Comparison of ENCODE assay signal across 2 mouse cellular contexts in genomic region chr9:75384337-75384962, GRCm38 (mm10).
TF ChIP-seq lines count a peak whose summit lies in the region.

No protein-coding gene starts in this region.

TF ChIP-seq in MEL, 35 proteins besides CTCF, POLR2A, EP300 and RAD21 (continued from another document):
- peak; percentile 62; the same call in 1 of the 2 replicates for TF ChIP-seq ZKSCAN1 (IDR thresholded peaks at IDR 0.05; ENCODE audit: low read depth, low read length)
- no peak for TF ChIP-seq POLR2AphosphoS5 (IDR thresholded peaks at IDR 0.05; ENCODE audit: borderline replicate concordance, low read depth, low read length)

TF ChIP-seq in myocyte, 11 proteins besides CTCF, POLR2A, EP300 and RAD21 (continued from another document):
- TF ChIP-seq TCF12 (IDR thresholded peaks at IDR 0.05; ENCODE audit: insufficient read depth, poor library complexity, severe bottlenecking) (no peak), MYOD1 (IDR thresholded peaks at IDR 0.05; ENCODE audit: control insufficient read depth in 1 of 3, insufficient read length in 2 of 3, low read depth in 2 of 3) (no peak)
